Mouse (Mus musculus): ENCODE results near the gene Prr30. TPM values are rescaled to one million over a fixed set of nuclear protein-coding genes. Genes with fewer than 3 reads are reported as not detected.
"Not testable (repeated sequence)": the region's sequence is repeated elsewhere in the genome, so short reads cannot be mapped to it uniquely, and the experiment has no call there.

The Prr30 gene
- not detected in 2 replicates for polyA plus RNA-seq (2015; fragmentation: Nextera tagmentation; extraction: Ambion mirVana)

- no peak within 1 kb of the TSS for H3K4me3 ChIP-seq (ENCODE audit: low read length)
- H3K4me2 ChIP-seq (replicated peaks; ENCODE audit: low read depth, low read length), result no peak within 1 kb of the TSS
- no peak within 1 kb of the TSS for H3K9ac ChIP-seq (replicated peaks; ENCODE audit: low read length)
- no peak for ATAC-seq (ENCODE audit: low FRiP score, low TSS enrichment)
- H3K27ac ChIP-seq (ENCODE audit: low read length), result no peak within 1 kb of the TSS
- 66% methylated on average over 4 of the region's 4 CpGs for whole genome bisulfite sequencing
- H3K9me3 ChIP-seq (ENCODE audit: low read length), result no peaks in the 10 kb centered on the region
- H3K27me3 ChIP-seq (ENCODE audit: insufficient read depth, low read length), result no peaks in the 10 kb centered on the region
- H3K4me1 ChIP-seq (ENCODE audit: insufficient read depth, low read length), result no peaks in the 10 kb centered on the region
- no peaks in the 10 kb centered on the region for H3K36me3 ChIP-seq (ENCODE audit: insufficient read depth, low read length)
Observed at GRCm38 (mm10) chr14:101200230-101200629, at the start of gene Prr30. Gene Prr30, minus strand, starts transcription at chr14:101200330.

- no peaks in the 10 kb centered on the region for H3K4me1 ChIP-seq (ENCODE audit: insufficient read depth, low read length)
- no peak overlapping the region for H3K4me3 ChIP-seq (ENCODE audit: low read length)
- H3K36me3 ChIP-seq (ENCODE audit: insufficient read depth, low read length), result no peaks in the 10 kb centered on the region
- H3K9me3 ChIP-seq (ENCODE audit: low read length), result no peaks in the 10 kb centered on the region
- WGBS, result 74% methylated on average over 3 of the region's 3 CpGs
- no peak for ATAC-seq (ENCODE audit: low FRiP score, low TSS enrichment)
- no peak overlapping the region for H3K4me2 ChIP-seq (replicated peaks; ENCODE audit: low read depth, low read length)
- H3K27me3 ChIP-seq (ENCODE audit: insufficient read depth, low read length), result no peaks in the 10 kb centered on the region
- no peak overlapping the region for H3K27ac ChIP-seq (ENCODE audit: low read length)
- H3K9ac ChIP-seq (replicated peaks; ENCODE audit: low read length), result no peak overlapping the region
Observed at GRCm38 (mm10) chr14:101246793-101247192, 46.7 kb upstream of the Prr30 start.

- Histone ChIP-seq H3K27ac (ENCODE audit: low read length) (no peak overlapping the region), H3K4me2 (replicated peaks; ENCODE audit: low read depth, low read length) (no peak overlapping the region), H3K9ac (replicated peaks; ENCODE audit: low read length) (no peak overlapping the region), H3K4me1 (ENCODE audit: insufficient read depth, low read length) (no peaks in the 10 kb centered on the region), H3K27me3 (ENCODE audit: insufficient read depth, low read length) (no peaks in the 10 kb centered on the region), H3K9me3 (ENCODE audit: low read length) (no peaks in the 10 kb centered on the region), H3K4me3 (ENCODE audit: low read length) (no peak overlapping the region), H3K36me3 (ENCODE audit: insufficient read depth, low read length) (no peaks in the 10 kb centered on the region)
- ATAC-seq (ENCODE audit: low FRiP score, low TSS enrichment), result no peak
- WGBS, result 66% methylated on average over 7 of the region's 7 CpGs
Observed at GRCm38 (mm10) chr14:101245706-101246105, 45.6 kb upstream of the Prr30 start.

- ATAC-seq (ENCODE audit: low FRiP score, low TSS enrichment); H3K27me3 ChIP-seq (ENCODE audit: insufficient read depth, low read length); H3K4me3 ChIP-seq (ENCODE audit: low read length); H3K27ac ChIP-seq (ENCODE audit: low read length); H3K4me2 ChIP-seq (replicated peaks; ENCODE audit: low read depth, low read length); H3K9me3 ChIP-seq (ENCODE audit: low read length); H3K4me1 ChIP-seq (ENCODE audit: insufficient read depth, low read length); H3K9ac ChIP-seq (replicated peaks; ENCODE audit: low read length); H3K36me3 ChIP-seq (ENCODE audit: insufficient read depth, low read length): not testable (repeated sequence)
- 50% methylated on average over 3 of the region's 3 CpGs for WGBS
Observed at GRCm38 (mm10) chr14:101244441-101244840, 44.3 kb upstream of the Prr30 start.

GRCm38 (mm10) chr14:101237965-101238364 lies 37.8 kb upstream of the Prr30 start:
- Histone ChIP-seq H3K4me1 (ENCODE audit: insufficient read depth, low read length) (no peaks in the 10 kb centered on the region), H3K36me3 (ENCODE audit: insufficient read depth, low read length) (no peaks in the 10 kb centered on the region), H3K4me3 (ENCODE audit: low read length) (no peak overlapping the region), H3K9ac (replicated peaks; ENCODE audit: low read length) (no peak overlapping the region), H3K27ac (ENCODE audit: low read length) (no peak overlapping the region), H3K27me3 (ENCODE audit: insufficient read depth, low read length) (no peaks in the 10 kb centered on the region), H3K9me3 (ENCODE audit: low read length) (no peaks in the 10 kb centered on the region), H3K4me2 (replicated peaks; ENCODE audit: low read depth, low read length) (no peak overlapping the region)
- ATAC-seq (ENCODE audit: low FRiP score, low TSS enrichment), result no peak
- WGBS, result 88% methylated on average over 1 of the region's 1 CpGs

- Histone ChIP-seq H3K4me3 (ENCODE audit: low read length) (no peak overlapping the region), H3K9ac (replicated peaks; ENCODE audit: low read length) (no peak overlapping the region), H3K27ac (ENCODE audit: low read length) (no peak overlapping the region), H3K9me3 (ENCODE audit: low read length) (no peaks in the 10 kb centered on the region), H3K4me1 (ENCODE audit: insufficient read depth, low read length) (no peaks in the 10 kb centered on the region), H3K27me3 (ENCODE audit: insufficient read depth, low read length) (no peaks in the 10 kb centered on the region), H3K4me2 (replicated peaks; ENCODE audit: low read depth, low read length) (no peak overlapping the region), H3K36me3 (ENCODE audit: insufficient read depth, low read length) (no peaks in the 10 kb centered on the region)
- 77% methylated on average over 4 of the region's 4 CpGs for WGBS
- no peak for ATAC-seq (ENCODE audit: low FRiP score, low TSS enrichment)
Observed at GRCm38 (mm10) chr14:101229068-101229467, 28.9 kb upstream of the Prr30 start.

- WGBS, result 62% methylated on average over 8 of the region's 8 CpGs
- no peak overlapping the region for H3K27ac ChIP-seq (ENCODE audit: low read length)
- no peak for ATAC-seq (ENCODE audit: low FRiP score, low TSS enrichment)
- H3K4me2 ChIP-seq (replicated peaks; ENCODE audit: low read depth, low read length), result no peak overlapping the region
- no peak overlapping the region for H3K9ac ChIP-seq (replicated peaks; ENCODE audit: low read length)
- H3K4me3 ChIP-seq (ENCODE audit: low read length), result no peak overlapping the region
- H3K27me3 ChIP-seq (ENCODE audit: insufficient read depth, low read length), result no peaks in the 10 kb centered on the region
- no peaks in the 10 kb centered on the region for H3K4me1 ChIP-seq (ENCODE audit: insufficient read depth, low read length)
- H3K36me3 ChIP-seq (ENCODE audit: insufficient read depth, low read length), result no peaks in the 10 kb centered on the region
- H3K9me3 ChIP-seq (ENCODE audit: low read length), result no peaks in the 10 kb centered on the region
Observed at GRCm38 (mm10) chr14:101222319-101222718, 22.2 kb upstream of the Prr30 start.

GRCm38 (mm10) chr14:101172258-101172657 lies 27.9 kb downstream of the Prr30 start:
- ATAC-seq (ENCODE audit: low FRiP score, low TSS enrichment), result no peak
- no peaks in the 10 kb centered on the region for H3K9me3 ChIP-seq (ENCODE audit: low read length)
- no peak overlapping the region for H3K4me3 ChIP-seq (ENCODE audit: low read length)
- no peak overlapping the region for H3K9ac ChIP-seq (replicated peaks; ENCODE audit: low read length)
- no peaks in the 10 kb centered on the region for H3K27me3 ChIP-seq (ENCODE audit: insufficient read depth, low read length)
- no peak overlapping the region for H3K27ac ChIP-seq (ENCODE audit: low read length)
- no peak overlapping the region for H3K4me2 ChIP-seq (replicated peaks; ENCODE audit: low read depth, low read length)
- WGBS, result 90% methylated on average over 4 of the region's 4 CpGs
- H3K4me1 ChIP-seq (ENCODE audit: insufficient read depth, low read length), result no peaks in the 10 kb centered on the region
- no peaks in the 10 kb centered on the region for H3K36me3 ChIP-seq (ENCODE audit: insufficient read depth, low read length)

Measured in kidney, embryonic 16.5 days (tissue).